Mouse (Mus musculus): ENCODE measurements around the gene Dab1. TPM values are rescaled to one million over a fixed set of nuclear protein-coding genes. Genes with fewer than 3 reads are reported as not detected.
A peak's percentile ranks its signal among the peaks of the same experiment; 100 is the strongest.

The Dab1 gene
- total RNA-seq, 2 experiments from 2014 or later: 0.41 to 1.2 TPM

- DNase-seq: no peak
Measured at GRCm38 (mm10) chr4:104455151-104455550, 836.0 kb downstream of the Dab1 start.

- no peak for DNase-seq
Measured at GRCm38 (mm10) chr4:104455760-104456159, 836.6 kb downstream of the Dab1 start.

- no peak for DNase-seq
Measured at GRCm38 (mm10) chr4:104456173-104456873, 837.2 kb downstream of the Dab1 start.

GRCm38 (mm10) chr4:104458726-104459125, 839.6 kb downstream of the Dab1 start:
- peak; percentile 34 for DNase-seq

- DNase-seq: no peak
Measured at GRCm38 (mm10) chr4:104461106-104462011, 842.2 kb downstream of the Dab1 start.

- DNase-seq: no peak
Measured at GRCm38 (mm10) chr4:104462932-104463780, 844.0 kb downstream of the Dab1 start.

GRCm38 (mm10) chr4:104463781-104464170, 844.6 kb downstream of the Dab1 start:
- no peak for DNase-seq

- no peak for DNase-seq
Measured at GRCm38 (mm10) chr4:104465594-104465993, 846.4 kb downstream of the Dab1 start.

- no peak for DNase-seq
Measured at GRCm38 (mm10) chr4:104468666-104469065, 849.5 kb downstream of the Dab1 start.

- DNase-seq: no peak
Measured at GRCm38 (mm10) chr4:104472915-104473314, 853.8 kb downstream of the Dab1 start.

- DNase-seq: no peak
Measured at GRCm38 (mm10) chr4:104476841-104477240, 857.7 kb downstream of the Dab1 start.

- no peak for DNase-seq
Measured at GRCm38 (mm10) chr4:104483948-104484347, 864.8 kb downstream of the Dab1 start.

- no peak for DNase-seq
Measured at GRCm38 (mm10) chr4:104497221-104497620, 878.1 kb downstream of the Dab1 start.

GRCm38 (mm10) chr4:104500112-104500511, 881.0 kb downstream of the Dab1 start:
- DNase-seq: no peak

- no peak for DNase-seq
Measured at GRCm38 (mm10) chr4:104500646-104501045, 881.5 kb downstream of the Dab1 start.

- DNase-seq: no peak
Measured at GRCm38 (mm10) chr4:104501245-104501644, 882.1 kb downstream of the Dab1 start.

- no peak for DNase-seq
Measured at GRCm38 (mm10) chr4:104504916-104505315, 885.8 kb downstream of the Dab1 start.

GRCm38 (mm10) chr4:104509230-104509985, 890.2 kb downstream of the Dab1 start:
- no peak for DNase-seq

GRCm38 (mm10) chr4:104511855-104512254, 892.7 kb downstream of the Dab1 start:
- no peak for DNase-seq

GRCm38 (mm10) chr4:104512513-104512912, 893.4 kb downstream of the Dab1 start:
- DNase-seq: no peak

GRCm38 (mm10) chr4:104513622-104514021, 894.5 kb downstream of the Dab1 start:
- no peak for DNase-seq

GRCm38 (mm10) chr4:104514568-104515000, 895.4 kb downstream of the Dab1 start:
- DNase-seq: peak; percentile 17

All from gastrocnemius, postnatal 10 days (tissue).